Mouse (Mus musculus): ENCODE data around the gene Ccna1. TPM values are rescaled to one million over a fixed set of nuclear protein-coding genes. Genes with fewer than 3 reads are reported as not detected.

Gene Ccna1
- polyA plus RNA-seq, 1 experiment from 2014 or later, result 0.86 TPM

- no peaks in the 10 kb centered on the region for H3K36me3 ChIP-seq (ENCODE audit: control insufficient read depth, insufficient read depth)
- no peaks in the 10 kb centered on the region for H3K27me3 ChIP-seq (replicated peaks; ENCODE audit: control insufficient read depth, insufficient read depth, low read length)
- H3K9ac ChIP-seq (ENCODE audit: low read depth, low read length), result no peak overlapping the region
- no peak overlapping the region for H3K4me3 ChIP-seq (ENCODE audit: low read depth, low read length)
- no peak for ATAC-seq
- H3K9me3 ChIP-seq (ENCODE audit: control insufficient read depth), result no peaks in the 10 kb centered on the region
- WGBS, result 85% methylated on average over 6 of the region's 6 CpGs
- TF ChIP-seq CTCF (IDR thresholded peaks at IDR 0.05; ENCODE audit: low read depth), result no peak
- H3K4me2 ChIP-seq (replicated peaks; ENCODE audit: low read depth), result no peak overlapping the region
- H3K27ac ChIP-seq (ENCODE audit: low read depth, low read length), result no peak overlapping the region
- no peaks in the 10 kb centered on the region for H3K4me1 ChIP-seq (replicated peaks; ENCODE audit: control insufficient read depth, insufficient read depth, low read length)
These were observed 19.4 kb upstream of the Ccna1 start for GRCm38 (mm10) chr3:55074576-55075293.

GRCm38 (mm10) chr3:55067791-55068434 lies 12.6 kb upstream of the Ccna1 start:
- H3K4me3 ChIP-seq (ENCODE audit: low read depth, low read length), result no peak overlapping the region
- no peak overlapping the region for H3K27ac ChIP-seq (ENCODE audit: low read depth, low read length)
- WGBS, result 27% methylated on average over 7 of the region's 7 CpGs
- H3K4me1 ChIP-seq (replicated peaks; ENCODE audit: control insufficient read depth, insufficient read depth, low read length), result no peaks in the 10 kb centered on the region
- H3K4me2 ChIP-seq (replicated peaks; ENCODE audit: low read depth), result no peak overlapping the region
- no peak for ATAC-seq
- H3K9me3 ChIP-seq (ENCODE audit: control insufficient read depth), result no peaks in the 10 kb centered on the region
- no peak for TF ChIP-seq CTCF (IDR thresholded peaks at IDR 0.05; ENCODE audit: low read depth)
- H3K27me3 ChIP-seq (replicated peaks; ENCODE audit: control insufficient read depth, insufficient read depth, low read length), result 0 out of 2 replicates have a peak, but pooled peaks cover 5% of the 10 kb centered on the region
- H3K9ac ChIP-seq (ENCODE audit: low read depth, low read length), result no peak overlapping the region
- no peaks in the 10 kb centered on the region for H3K36me3 ChIP-seq (ENCODE audit: control insufficient read depth, insufficient read depth)

GRCm38 (mm10) chr3:55066666-55067023 lies 11.3 kb upstream of the Ccna1 start:
- H3K9me3 ChIP-seq (ENCODE audit: control insufficient read depth), result no peaks in the 10 kb centered on the region
- WGBS, result 62% methylated on average over 12 of the region's 12 CpGs
- H3K27me3 ChIP-seq (replicated peaks; ENCODE audit: control insufficient read depth, insufficient read depth, low read length), result 0 out of 2 replicates have a peak, but pooled peaks cover 5% of the 10 kb centered on the region
- H3K4me3 ChIP-seq (ENCODE audit: low read depth, low read length), result no peak overlapping the region
- no peaks in the 10 kb centered on the region for H3K36me3 ChIP-seq (ENCODE audit: control insufficient read depth, insufficient read depth)
- no peak for TF ChIP-seq CTCF (IDR thresholded peaks at IDR 0.05; ENCODE audit: low read depth)
- H3K4me2 ChIP-seq (replicated peaks; ENCODE audit: low read depth), result no peak overlapping the region
- H3K4me1 ChIP-seq (replicated peaks; ENCODE audit: control insufficient read depth, insufficient read depth, low read length), result no peaks in the 10 kb centered on the region
- no peak for ATAC-seq
- H3K9ac ChIP-seq (ENCODE audit: low read depth, low read length), result no peak overlapping the region
- no peak overlapping the region for H3K27ac ChIP-seq (ENCODE audit: low read depth, low read length)

GRCm38 (mm10) chr3:55065738-55066665 lies 10.7 kb upstream of the Ccna1 start:
- Histone ChIP-seq H3K9me3 (ENCODE audit: control insufficient read depth) (no peaks in the 10 kb centered on the region), H3K4me3 (ENCODE audit: low read depth, low read length) (no peak overlapping the region), H3K27me3 (replicated peaks; ENCODE audit: control insufficient read depth, insufficient read depth, low read length) (0 out of 2 replicates have a peak, but pooled peaks cover 5% of the 10 kb centered on the region), H3K27ac (ENCODE audit: low read depth, low read length) (no peak overlapping the region), H3K9ac (ENCODE audit: low read depth, low read length) (no peak overlapping the region), H3K4me1 (replicated peaks; ENCODE audit: control insufficient read depth, insufficient read depth, low read length) (no peaks in the 10 kb centered on the region), H3K4me2 (replicated peaks; ENCODE audit: low read depth) (no peak overlapping the region), H3K36me3 (ENCODE audit: control insufficient read depth, insufficient read depth) (no peaks in the 10 kb centered on the region)
- no peak for TF ChIP-seq CTCF (IDR thresholded peaks at IDR 0.05; ENCODE audit: low read depth)
- no peak for ATAC-seq
- 45% methylated on average over 14 of the region's 14 CpGs for WGBS

GRCm38 (mm10) chr3:55064396-55064795 lies 9.1 kb upstream of the Ccna1 start:
- 0 out of 2 replicates have a peak, but pooled peaks cover 5% of the 10 kb centered on the region for H3K27me3 ChIP-seq (replicated peaks; ENCODE audit: control insufficient read depth, insufficient read depth, low read length)
- no peaks in the 10 kb centered on the region for H3K9me3 ChIP-seq (ENCODE audit: control insufficient read depth)
- WGBS, result 11% methylated on average over 2 of the region's 2 CpGs
- no peak overlapping the region for H3K4me2 ChIP-seq (replicated peaks; ENCODE audit: low read depth)
- H3K27ac ChIP-seq (ENCODE audit: low read depth, low read length), result no peak overlapping the region
- no peak for ATAC-seq
- no peak overlapping the region for H3K4me3 ChIP-seq (ENCODE audit: low read depth, low read length)
- H3K36me3 ChIP-seq (ENCODE audit: control insufficient read depth, insufficient read depth), result no peaks in the 10 kb centered on the region
- no peaks in the 10 kb centered on the region for H3K4me1 ChIP-seq (replicated peaks; ENCODE audit: control insufficient read depth, insufficient read depth, low read length)
- peak; percentile 93 for TF ChIP-seq CTCF (IDR thresholded peaks at IDR 0.05; ENCODE audit: low read depth)
- H3K9ac ChIP-seq (ENCODE audit: low read depth, low read length), result no peak overlapping the region

- Histone ChIP-seq H3K27me3 (replicated peaks; ENCODE audit: control insufficient read depth, insufficient read depth, low read length) (0 out of 2 replicates have a peak, but pooled peaks cover 7% of the 10 kb centered on the region), H3K4me2 (replicated peaks; ENCODE audit: low read depth) (no peak overlapping the region), H3K4me3 (ENCODE audit: low read depth, low read length) (no peak overlapping the region), H3K9me3 (ENCODE audit: control insufficient read depth) (no peaks in the 10 kb centered on the region), H3K27ac (ENCODE audit: low read depth, low read length) (no peak overlapping the region), H3K36me3 (ENCODE audit: control insufficient read depth, insufficient read depth) (no peaks in the 10 kb centered on the region), H3K9ac (ENCODE audit: low read depth, low read length) (no peak overlapping the region), H3K4me1 (replicated peaks; ENCODE audit: control insufficient read depth, insufficient read depth, low read length) (no peaks in the 10 kb centered on the region)
- WGBS, result 79% methylated on average over 9 of the region's 9 CpGs
- ATAC-seq, result no peak
- TF ChIP-seq CTCF (IDR thresholded peaks at IDR 0.05; ENCODE audit: low read depth), result no peak
These were observed 7.4 kb upstream of the Ccna1 start for GRCm38 (mm10) chr3:55062653-55063052.

All from intestine, postnatal 0 days (tissue).